Comparison of ENCODE assay signal across 14 mouse cellular contexts in the genomic region with DNA sequence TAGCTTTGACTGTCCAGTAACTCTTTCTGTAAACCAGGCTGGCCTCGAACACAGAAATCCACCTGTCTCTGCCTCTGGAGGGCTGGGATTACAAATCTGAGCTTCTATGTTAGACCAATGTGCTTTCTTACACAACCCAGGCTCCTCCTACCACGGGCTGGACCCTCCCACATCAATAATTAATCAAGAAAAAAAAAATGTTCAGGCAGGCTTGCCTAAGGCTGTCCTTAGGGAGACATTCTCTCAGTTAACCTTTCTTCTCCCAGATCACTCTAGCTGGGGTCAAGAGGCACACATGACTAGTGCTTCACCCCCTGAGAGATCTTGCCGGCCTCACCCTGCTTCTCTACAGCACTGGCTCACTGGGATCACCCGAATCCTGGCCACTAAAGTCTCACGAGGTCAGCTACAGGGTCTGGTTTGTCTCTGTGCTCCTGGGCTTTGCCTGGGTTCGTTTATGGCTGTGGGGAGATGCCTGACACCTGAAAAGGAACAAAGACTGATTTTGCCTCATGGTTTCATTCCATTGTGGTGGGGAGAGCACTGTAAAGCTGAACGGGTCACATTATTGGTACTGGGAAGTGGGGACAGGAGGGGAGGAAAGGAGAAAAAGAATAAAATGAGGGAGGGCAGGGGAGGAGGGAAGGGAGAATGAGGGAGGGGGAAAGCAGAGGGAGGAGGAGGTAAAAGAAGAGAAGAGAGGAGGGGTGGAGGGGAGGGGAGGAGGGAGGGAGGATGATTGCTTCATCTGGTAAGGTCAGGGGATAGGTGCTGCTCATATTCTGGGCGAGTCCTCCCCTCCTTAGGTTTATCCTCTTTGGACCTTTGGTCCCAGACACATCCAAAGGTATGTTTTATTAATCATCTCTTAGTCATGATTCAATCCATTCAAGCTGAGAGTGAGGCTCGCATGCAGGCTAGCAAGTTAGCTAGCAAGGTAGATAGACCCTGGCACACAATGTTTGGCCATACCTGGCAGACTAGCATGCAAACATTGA. TPM values are rescaled to one million over a fixed set of nuclear protein-coding genes. Genes with fewer than 3 reads are reported as not detected.
A peak's percentile ranks its signal among the peaks of the same experiment; 100 is the strongest.
DNase-seq lines count a peak whose midpoint lies in the region; ATAC-seq and TF ChIP-seq lines count a peak whose summit lies in the region.
"Had no signal": no experiment of that assay in that cellular context is flagged by ENCODE, and none has a peak within 500 bp of the region (broad histone marks: within the 10 kb centered on the region; RNA-seq: fewer than 3 reads in every experiment).

No protein-coding gene starts in this region.

- no peaks in the 10 kb centered on the region for H3K4me1 ChIP-seq in lung, adult 2 months (ENCODE audit: control insufficient read depth, insufficient read depth, low read length)
- no peaks in the 10 kb centered on the region for H3K4me1 ChIP-seq in intestine, embryonic 14.5 days (replicated peaks; ENCODE audit: control insufficient read depth, insufficient read depth, low read length)
- peaks cover 12% of the 10 kb centered on the region; the same call in 1 of the 2 replicates for H3K4me1 ChIP-seq in small intestine, adult 2 months (ENCODE audit: control insufficient read depth, insufficient read depth, insufficient read length, low read length)
- H3K4me1 ChIP-seq: embryonic facial prominence, embryonic 13.5 days; hindbrain, embryonic 15.5 days had no signal

- peak; percentile 45 for DNase-seq in lung, postnatal 36 days
- no peak for DNase-seq in lung, adult 2 months
- no peak for DNase-seq in intestine, embryonic 14.5 days (ENCODE audit: low spot score)
- peak; percentile 73 for DNase-seq in kidney, postnatal 14 days
- DNase-seq in ovary, postnatal 14 days (ENCODE audit: low spot score): no peak
- no peak for DNase-seq in embryo, embryonic 11 days
- DNase-seq: cerebellum, adult 9-10 months; lung, embryonic 14.5 days; thymus, adult 2 months had no signal

- 51% methylated on average over 9 of the region's 9 CpGs for WGBS in lung, adult 2 months
- 32% methylated on average over 9 of the region's 9 CpGs for WGBS in intestine, embryonic 14.5 days
- 18% methylated on average over 9 of the region's 9 CpGs for WGBS in small intestine, adult 2 months

- H3K9ac ChIP-seq in intestine, embryonic 14.5 days (ENCODE audit: low read length): no peak overlapping the region
- H3K9ac ChIP-seq: embryonic facial prominence, embryonic 13.5 days; hindbrain, embryonic 15.5 days; lung, embryonic 14.5 days had no signal

- TF ChIP-seq POLR2A in lung, adult 2 months (IDR thresholded peaks at IDR 0.05; ENCODE audit: borderline replicate concordance, extremely low read depth, low read depth, low read length): no peak
- no peak for TF ChIP-seq POLR2A in small intestine, adult 2 months (IDR thresholded peaks at IDR 0.05; ENCODE audit: low read depth, low read length)

- H3K27ac ChIP-seq in intestine, embryonic 14.5 days (ENCODE audit: low read depth): no peak overlapping the region
- peak overlapping the region; percentile 98 for H3K27ac ChIP-seq in small intestine, adult 2 months (ENCODE audit: insufficient read depth, low read depth, low read length)
- H3K27ac ChIP-seq: embryonic facial prominence, embryonic 13.5 days; hindbrain, embryonic 15.5 days had no signal

- no peak overlapping the region for H3K4me3 ChIP-seq in lung, adult 2 months (replicated peaks; ENCODE audit: extremely low read depth, low read depth, low read length)
- H3K4me3 ChIP-seq in intestine, embryonic 14.5 days (ENCODE audit: low read depth, low read length): no peak overlapping the region
- peak overlapping the region; percentile 53 for H3K4me3 ChIP-seq in small intestine, adult 2 months (ENCODE audit: low read depth, low read length)
- H3K4me3 ChIP-seq: embryonic facial prominence, embryonic 13.5 days; hindbrain, embryonic 15.5 days; myocyte had no signal

- H3K4me2 ChIP-seq in intestine, embryonic 14.5 days (ENCODE audit: low read length): no peak overlapping the region
- H3K4me2 ChIP-seq: embryonic facial prominence, embryonic 13.5 days; heart, embryonic 11.5 days; hindbrain, embryonic 15.5 days; lung, embryonic 14.5 days had no signal

- H3K27me3 ChIP-seq in intestine, embryonic 14.5 days (replicated peaks; ENCODE audit: control insufficient read depth, insufficient read depth, low read length): no peaks in the 10 kb centered on the region
- no peaks in the 10 kb centered on the region for H3K27me3 ChIP-seq in small intestine, adult 2 months (ENCODE audit: control insufficient read depth, insufficient read depth, low read length)
- H3K27me3 ChIP-seq: embryonic facial prominence, embryonic 13.5 days; hindbrain, embryonic 15.5 days had no signal

- H3K36me3 ChIP-seq in intestine, embryonic 14.5 days (ENCODE audit: control insufficient read depth, insufficient read depth, low read length): no peaks in the 10 kb centered on the region
- H3K36me3 ChIP-seq in small intestine, adult 2 months (ENCODE audit: control insufficient read depth, insufficient read depth, low read length): no peaks in the 10 kb centered on the region
- H3K36me3 ChIP-seq: embryonic facial prominence, embryonic 13.5 days; hindbrain, embryonic 15.5 days had no signal

- no peaks in the 10 kb centered on the region for H3K9me3 ChIP-seq in intestine, embryonic 14.5 days (ENCODE audit: control insufficient read depth, low read length)
- H3K9me3 ChIP-seq: embryonic facial prominence, embryonic 13.5 days; hindbrain, embryonic 15.5 days had no signal

- no peak for TF ChIP-seq CTCF in lung, adult 2 months (IDR thresholded peaks at IDR 0.05; ENCODE audit: insufficient read depth, low read length)
- no peak for TF ChIP-seq CTCF in small intestine, adult 2 months (IDR thresholded peaks at IDR 0.05; ENCODE audit: extremely low read depth, insufficient read length, insufficient replicate concordance, low read depth, low read length)

- ATAC-seq in intestine, embryonic 14.5 days (replicated peaks; ENCODE audit: low FRiP score, low TSS enrichment, low read depth): 0 out of 2 replicates have a peak, but pooled peaks have one; percentile 40

RNA-seq across cellular contexts. Expression of a gene that starts 22.4 kb away (rescaled TPM):
- 26.4 and 32.4 TPM in 2 replicates for polyA plus RNA-seq in lung, adult 2 months (2012; rRNA removed)
- 21.1 and 24.0 TPM in 2 replicates for polyA plus RNA-seq in intestine, embryonic 14.5 days (2014; fragmentation: Nextera tagmentation; extraction: Ambion mirVana)
- 16.9 and 33.3 TPM in 2 replicates for polyA plus RNA-seq in small intestine, adult 2 months (2012; rRNA removed)

Comparison
In these comparisons a context has a peak if more than half of its experiments do, and no peak if none do; other contexts are left out.
1. DNase-seq: peak in lung, postnatal 36 days (single experiment) and kidney, postnatal 14 days (single experiment); none in lung, adult 2 months (single experiment), intestine, embryonic 14.5 days (single experiment), ovary, postnatal 14 days (single experiment) and embryo, embryonic 11 days (single experiment).